Mouse (Mus musculus): ENCODE results near the gene Rps6ka5.

GRCm38 (mm10) chr12:100568831-100569230, 158.0 kb downstream of the Rps6ka5 start:
- TF ChIP-seq CTCF (IDR thresholded peaks at IDR 0.05 in 2 of 3, conservative IDR thresholded peaks at IDR 0.05 in 1 of 3; ENCODE audit: control insufficient read depth in 1 of 3, insufficient read depth in 1 of 3, low read depth in 2 of 3, low read length in 3 of 3, poor library complexity in 1 of 3, severe bottlenecking in 1 of 3) (no peak), POLR2A (IDR thresholded peaks at IDR 0.05; ENCODE audit: control insufficient read depth in 1 of 2, insufficient read depth in 1 of 2, low read depth in 1 of 2, low read length in 2 of 2, poor library complexity in 1 of 2) (no peak), TCF12 (IDR thresholded peaks at IDR 0.05; ENCODE audit: low read depth, low read length) (no peak), GATA1 (IDR thresholded peaks at IDR 0.05; ENCODE audit: low read depth, low read length) (no peak), ZC3H11A (IDR thresholded peaks at IDR 0.05; ENCODE audit: low read depth, low read length) (no peak), E2F4 (IDR thresholded peaks at IDR 0.05; ENCODE audit: borderline replicate concordance, low read depth, low read length) (no peak)

All from MEL (cell line).